Mouse (Mus musculus) adrenal gland, adult 18-20 months (tissue): ENCODE data around the gene Lgals7. TPM values are rescaled to one million over a fixed set of nuclear protein-coding genes. Genes with fewer than 3 reads are reported as not detected.
A peak's percentile ranks its signal among the peaks of the same experiment; 100 is the strongest.

Experiments
- DNase-seq, 2 experiments: peaks; one replicate each; pipeline ENCODE4 v3.0.0; 2021 to 2022; ENCODE audit warnings: low spot score in 2 of 2
- total RNA-seq, 2 experiments: library from RNA; stranded (reverse); gene quantifications; 1 replicate in 1 of 2; 2 replicates in 1 of 2; pipeline ENCODE4 v1.2.3; 2021

Gene Lgals7
- total RNA-seq, 2 experiments from 2014 or later: 0.54 TPM; not detected in 1

- DNase-seq: no peak
Observed at GRCm38 (mm10) chr7:28829821-28830220, 33.8 kb upstream of the Lgals7 start.

- DNase-seq: peak in 1 of 2 experiments; percentile 15
Observed at GRCm38 (mm10) chr7:28830981-28831380, 32.7 kb upstream of the Lgals7 start.

GRCm38 (mm10) chr7:28831411-28832125 is 32.1 kb upstream of the Lgals7 start:
- DNase-seq: peak in 1 of 2 experiments; percentile 17

GRCm38 (mm10) chr7:28832137-28832536 is 31.5 kb upstream of the Lgals7 start:
- DNase-seq: peak in 1 of 2 experiments; percentile 19

GRCm38 (mm10) chr7:28833723-28834347 is 29.8 kb upstream of the Lgals7 start, which contains the start of gene Lgals4:
Gene Lgals4 (plus strand): TSS chr7:28833854.
- no peak for DNase-seq

- DNase-seq: no peak
Observed at GRCm38 (mm10) chr7:28836936-28837335, 26.7 kb upstream of the Lgals7 start.

- no peak for DNase-seq
Observed at GRCm38 (mm10) chr7:28838331-28838730, 25.3 kb upstream of the Lgals7 start.

GRCm38 (mm10) chr7:28847273-28847672 is 16.4 kb upstream of the Lgals7 start:
- DNase-seq: no peak

GRCm38 (mm10) chr7:28849700-28850236 is 13.9 kb upstream of the Lgals7 start:
- no peak for DNase-seq

- DNase-seq: no peak
Observed at GRCm38 (mm10) chr7:28850642-28851041, 13.0 kb upstream of the Lgals7 start.

GRCm38 (mm10) chr7:28859953-28860352 is 3.7 kb upstream of the Lgals7 start:
- no peak for DNase-seq

- DNase-seq: no peak
Observed at GRCm38 (mm10) chr7:28860898-28861297, 2.8 kb upstream of the Lgals7 start.

GRCm38 (mm10) chr7:28862817-28863499 is 695 bp upstream of the Lgals7 start:
- DNase-seq: no peak

- DNase-seq: no peak
Observed at GRCm38 (mm10) chr7:28864288-28864750, 666 bp downstream of the Lgals7 start.

GRCm38 (mm10) chr7:28865481-28866300 is 2.0 kb downstream of the Lgals7 start:
- DNase-seq: peak; percentile 70 to 78

GRCm38 (mm10) chr7:28866769-28867507 is 3.3 kb downstream of the Lgals7 start:
- DNase-seq: no peak

GRCm38 (mm10) chr7:28867508-28868340 is 4.1 kb downstream of the Lgals7 start:
- peak; percentile 72 to 77 for DNase-seq

GRCm38 (mm10) chr7:28870901-28871664 is 7.4 kb downstream of the Lgals7 start:
- DNase-seq: no peak
